Mouse (Mus musculus) CH12F3 (cell line): Measurements from ENCODE around the gene Abl2.

Experiments
- in situ Hi-C: fragments of 300-500 bp; cut with MboI; formaldehyde crosslinking; loops from 2 replicates; pipeline ENCODE4 v1.14.3; 2020; ENCODE audit warnings: low sequenced_read_pairs

Gene Abl2

DNA sequence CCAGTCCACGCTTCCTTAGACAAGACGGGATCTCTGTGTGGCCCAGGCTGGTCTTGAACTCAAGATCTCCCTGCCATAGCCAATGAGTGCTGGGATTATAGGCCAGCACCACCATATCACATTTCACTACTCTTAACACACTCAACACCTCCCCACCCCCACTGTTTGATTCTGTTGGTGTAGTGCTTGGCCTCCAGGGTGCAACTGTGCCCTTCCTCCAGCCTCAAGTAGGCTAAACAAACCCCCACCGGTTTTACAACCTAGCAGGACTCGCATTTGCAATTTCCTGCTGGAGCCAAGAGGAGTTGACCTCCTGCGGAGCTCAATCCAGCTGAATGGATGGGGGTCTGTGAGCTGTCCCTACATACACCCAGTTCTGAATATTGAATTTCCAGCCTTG is 110.0 kb downstream of the Abl2 start:
- in situ Hi-C loops, result no loop called here

DNA sequence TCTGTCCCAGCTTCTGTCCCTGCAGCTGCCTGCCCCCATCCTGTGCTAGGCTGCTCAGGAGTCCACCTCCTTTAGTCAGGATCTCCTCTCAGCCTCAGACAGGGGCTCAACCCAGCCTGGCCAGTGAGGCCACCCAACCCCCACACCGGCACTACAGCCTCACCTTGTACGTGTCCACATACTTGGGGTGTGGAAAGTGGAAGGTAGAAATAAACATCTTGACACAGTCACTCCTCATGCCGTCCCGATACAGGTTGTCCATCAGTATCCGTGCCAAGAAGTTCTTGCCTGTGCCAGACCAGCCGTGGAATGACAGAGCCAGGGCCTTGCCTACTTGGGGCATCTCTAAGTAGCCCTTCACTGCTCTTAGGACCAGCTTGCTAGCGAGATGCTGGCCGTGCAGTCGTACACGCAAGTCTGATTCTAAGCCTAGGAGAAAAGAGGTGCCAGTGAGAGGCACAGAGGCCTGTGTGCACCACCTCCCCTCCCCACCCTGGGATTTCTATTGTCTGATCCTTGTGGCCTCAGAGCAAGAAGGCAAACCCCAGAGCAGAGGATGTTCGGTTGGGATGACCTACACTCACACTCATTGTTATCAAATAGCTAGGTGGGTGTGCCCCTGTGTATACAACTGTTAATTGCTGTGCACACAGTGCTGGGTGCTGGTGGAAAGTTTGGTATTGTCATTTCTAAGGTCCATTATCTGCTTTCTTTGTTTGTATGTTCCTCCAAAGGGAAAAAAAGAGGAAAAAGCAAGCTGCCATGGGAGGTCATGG is 110.8 kb downstream of the Abl2 start:
- in situ Hi-C loops, result no loop called here

DNA sequence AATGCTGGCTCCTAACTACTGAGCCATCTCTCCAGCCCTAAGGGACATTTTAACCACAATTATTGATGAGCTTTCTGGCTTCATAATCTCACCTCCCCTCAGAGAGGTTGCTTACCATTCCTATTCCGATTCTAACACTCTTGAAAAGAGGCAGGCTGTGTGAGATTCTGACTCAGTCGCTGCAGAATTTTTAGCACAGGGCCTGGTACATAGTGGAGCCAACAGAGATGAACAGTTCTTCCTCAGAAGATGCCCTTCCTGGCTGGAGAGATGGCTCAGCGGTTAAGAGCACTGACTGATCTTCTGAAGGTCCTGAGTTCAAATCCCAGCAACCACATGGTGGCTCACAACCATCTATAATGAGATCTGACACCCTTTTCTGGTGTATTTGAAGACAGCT is 113.3 kb downstream of the Abl2 start:
- in situ Hi-C loops, result no loop called here

DNA sequence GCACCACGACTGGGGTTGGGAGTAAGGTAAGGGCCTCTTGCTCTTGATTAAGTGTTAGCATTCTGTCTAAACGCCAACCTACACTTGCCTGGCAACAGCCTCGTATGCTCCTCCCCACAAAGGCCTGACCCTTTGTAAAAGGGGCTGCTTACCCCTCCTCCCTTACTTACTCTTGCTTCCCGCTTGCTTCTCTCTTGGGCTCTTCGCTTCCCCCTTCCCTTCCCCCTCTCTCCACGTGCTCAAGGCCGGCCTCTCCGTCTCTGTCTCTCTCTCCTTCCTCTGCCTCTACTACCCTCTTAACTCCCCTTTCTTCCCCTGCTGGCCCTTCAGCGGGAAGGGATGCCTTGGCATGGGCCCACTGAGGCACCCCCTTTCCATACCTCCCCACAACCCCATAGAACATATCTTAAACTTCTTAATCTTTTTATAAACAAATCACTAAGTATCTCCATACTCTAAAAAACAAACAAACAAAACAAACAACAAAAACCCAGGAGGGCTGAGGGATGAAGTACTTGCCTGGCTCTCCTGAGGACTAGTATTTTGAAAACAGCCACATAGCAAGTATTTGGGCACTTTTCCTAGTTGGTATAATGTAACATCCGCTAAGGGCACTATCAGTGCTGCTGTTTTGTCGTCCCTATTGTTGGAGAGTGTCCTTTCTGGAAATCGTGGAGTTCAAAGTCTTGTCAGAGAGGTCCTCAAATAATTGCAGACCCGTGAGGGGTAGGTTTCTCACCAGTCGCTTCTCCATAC is 114.3 kb downstream of the Abl2 start:
- in situ Hi-C loops, result no loop called here

DNA sequence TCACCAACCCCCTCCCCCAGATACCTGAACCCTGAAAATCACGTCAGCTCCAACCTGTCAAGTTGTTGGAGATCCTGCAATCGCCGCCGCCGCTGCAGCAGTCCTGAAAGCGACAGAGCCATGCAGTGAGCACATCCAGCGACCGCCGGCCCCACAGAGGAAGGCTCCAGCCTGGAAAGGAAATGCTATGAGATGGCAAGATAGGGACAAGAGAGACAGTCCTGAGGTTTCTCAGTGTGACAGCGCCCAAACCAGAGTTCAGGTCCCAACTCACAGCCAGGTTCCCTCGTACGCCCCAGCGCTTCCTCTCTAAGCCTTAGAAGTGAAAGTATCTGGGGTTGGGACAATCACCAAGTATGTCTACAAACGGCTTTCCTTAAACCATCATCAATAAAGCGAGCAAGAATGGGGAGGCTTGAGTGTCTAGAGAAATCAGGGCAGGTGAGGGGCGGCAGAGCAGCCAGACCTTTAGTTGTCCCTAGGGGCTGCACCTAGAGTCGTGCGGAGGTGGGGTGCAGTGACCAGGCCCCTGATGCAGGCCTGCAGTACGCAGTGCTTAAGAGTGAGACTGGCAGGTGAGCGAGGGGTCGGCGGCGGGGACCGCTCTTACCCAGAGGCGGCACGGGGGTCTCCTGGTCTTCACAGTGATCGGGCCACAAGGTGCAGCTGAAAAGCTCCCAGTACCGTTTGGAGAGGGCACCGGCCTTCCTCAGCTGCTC is 115.0 kb downstream of the Abl2 start:
- in situ Hi-C loops, result no loop called here

DNA sequence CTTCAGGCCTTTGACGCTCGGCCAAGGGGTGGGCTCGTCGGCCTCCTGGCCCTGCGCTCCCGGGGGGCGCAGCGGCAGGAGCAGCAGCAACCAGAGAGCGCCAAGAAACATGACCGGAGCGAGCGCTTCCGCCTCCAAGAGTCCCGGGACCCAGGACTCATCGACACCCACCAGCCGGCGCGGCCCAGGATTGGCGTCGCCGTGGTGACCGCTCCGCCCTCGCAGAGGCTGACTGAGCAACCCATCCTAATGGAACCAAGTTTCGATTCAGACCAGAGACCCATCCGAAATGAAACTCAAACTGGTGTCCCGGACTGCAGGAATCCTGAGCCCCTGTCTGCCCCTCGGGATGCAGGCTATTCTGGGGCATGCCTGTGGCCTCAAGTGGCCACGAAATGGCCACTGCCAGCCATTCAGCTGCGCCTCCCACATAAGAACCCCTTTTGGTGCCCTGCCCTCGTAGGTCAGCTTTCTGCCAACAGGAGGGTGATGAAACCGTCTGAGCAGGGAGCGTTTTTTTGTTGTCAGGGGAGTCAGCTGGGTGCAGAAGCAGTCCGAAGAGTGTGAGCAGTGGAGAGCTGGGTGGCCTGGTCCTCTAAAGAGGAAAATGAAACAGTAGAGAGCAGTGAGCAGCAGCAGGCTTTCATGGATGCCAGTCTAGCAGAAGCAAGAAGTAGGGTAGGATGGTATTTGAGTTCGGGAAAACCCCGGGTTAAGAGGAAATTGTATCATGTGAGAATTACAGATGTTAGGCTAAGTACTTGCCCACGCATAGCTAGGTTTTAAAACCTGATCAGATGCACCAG is 115.8 kb downstream of the Abl2 start, which contains the start of gene Tor3a:
TSS of gene Tor3a (minus strand) at position 162 of the 806 bp plus-strand sequence.
- in situ Hi-C loops, result no loop called here

DNA sequence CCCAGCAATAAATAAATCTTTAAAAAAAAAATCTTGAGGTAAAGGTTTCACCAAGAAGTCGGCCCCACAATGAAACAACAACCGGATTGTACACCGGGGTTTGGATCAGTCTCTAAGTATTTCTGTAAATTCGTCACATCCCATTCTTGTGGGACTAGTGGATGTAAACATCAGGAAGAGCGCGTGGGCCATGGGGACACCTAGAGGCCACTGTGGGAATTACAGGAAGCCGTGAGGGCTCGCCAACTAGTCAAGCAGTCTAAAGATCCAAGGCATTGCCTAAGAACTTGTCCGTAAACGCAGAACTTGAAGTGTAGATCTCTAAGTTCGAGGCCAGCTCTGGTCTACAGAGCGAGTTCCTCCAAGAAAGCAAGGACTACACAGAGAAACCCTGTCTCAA is 117.6 kb downstream of the Abl2 start:
- in situ Hi-C loops, result no loop called here

DNA sequence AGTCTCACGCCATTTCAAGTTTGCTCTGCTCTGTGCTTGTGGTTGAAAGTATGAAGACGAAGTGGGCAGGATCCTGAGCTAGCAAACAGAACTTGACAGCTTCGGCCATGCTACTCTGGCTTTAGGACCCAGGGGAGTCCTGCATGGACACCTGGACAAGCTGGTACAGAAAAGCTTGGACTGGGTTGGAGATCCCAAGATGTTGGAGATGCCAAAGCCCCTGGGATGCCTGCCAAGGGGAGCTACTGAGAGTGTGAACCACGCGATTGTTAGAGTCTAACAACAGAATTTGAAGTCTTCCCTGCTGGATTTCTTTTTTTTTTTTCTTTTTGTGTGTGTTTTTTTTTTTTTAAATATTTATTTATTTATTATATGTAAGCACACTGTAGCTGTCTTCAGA is 118.0 kb downstream of the Abl2 start:
- in situ Hi-C loops, result no loop called here

DNA sequence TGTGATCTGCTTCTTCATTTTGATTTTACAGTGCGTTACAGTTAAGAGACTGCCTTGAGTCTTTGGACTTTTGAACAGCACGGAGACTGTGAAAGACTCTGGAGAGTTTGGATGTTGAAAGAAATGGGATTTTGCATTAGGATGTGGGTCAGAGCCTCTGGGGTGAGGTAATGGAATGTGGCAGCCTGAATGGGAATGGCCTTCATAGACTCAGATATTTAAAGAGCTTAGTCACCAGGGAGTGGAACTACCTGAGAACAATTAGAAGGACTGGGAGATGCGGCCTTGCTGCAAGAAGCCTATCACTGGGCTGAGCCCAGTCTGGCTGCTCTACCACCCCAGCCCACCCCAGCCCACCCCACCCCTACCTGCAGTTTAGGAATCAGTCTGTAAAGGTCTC is 118.6 kb downstream of the Abl2 start:
- in situ Hi-C loops, result no loop called here

DNA sequence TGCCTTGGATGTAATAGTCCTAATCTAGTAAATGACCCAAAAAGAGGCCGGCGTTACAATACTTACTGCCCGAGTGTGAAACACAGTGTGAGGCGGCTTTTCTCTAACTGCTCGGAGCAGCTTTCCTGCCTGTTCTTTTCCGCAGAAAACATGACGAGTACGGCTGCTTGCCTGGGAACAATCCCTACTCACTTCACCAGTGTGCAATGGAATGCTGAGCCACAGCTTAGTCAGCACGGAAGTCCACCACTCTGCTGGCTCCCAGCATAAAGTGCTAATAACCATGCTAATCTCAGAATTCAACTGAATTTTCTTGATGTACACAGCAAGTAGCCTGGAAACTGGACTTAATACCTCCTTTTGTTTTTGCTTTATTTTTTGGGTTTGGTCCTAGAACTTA is 121.0 kb downstream of the Abl2 start:
- in situ Hi-C loops, result no loop called here

DNA sequence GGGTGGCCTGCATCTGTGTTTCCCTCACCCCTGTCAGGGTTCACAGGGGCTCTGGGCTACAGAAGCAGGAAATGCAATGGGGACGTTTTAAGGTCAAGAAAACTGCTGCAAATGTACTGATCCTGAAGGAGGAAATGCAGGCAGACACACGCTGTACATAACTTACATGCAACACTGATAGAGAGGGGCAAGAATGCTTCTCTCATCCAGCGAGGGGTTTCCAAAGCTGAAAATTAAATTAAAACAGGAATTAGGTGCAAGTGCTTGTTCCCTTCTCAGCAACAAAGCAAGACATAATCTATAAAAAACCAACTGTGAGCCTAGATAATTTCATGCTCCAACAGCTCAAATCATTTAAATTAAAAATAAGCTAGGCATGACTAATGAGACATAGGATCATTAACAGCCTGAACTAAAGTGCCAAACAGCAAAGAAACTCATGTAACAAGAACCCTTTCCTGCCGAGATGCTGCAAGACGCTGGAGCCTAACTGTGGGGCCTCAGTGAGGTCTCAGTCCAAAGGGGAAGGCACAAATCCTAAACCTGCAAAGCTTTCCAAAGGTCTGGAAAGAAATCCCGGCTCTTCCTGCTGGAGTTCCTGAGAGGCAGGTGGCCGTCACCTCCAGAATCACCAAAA is 127.6 kb downstream of the Abl2 start:
- in situ Hi-C loops, result no loop called here
